Mouse (Mus musculus): ENCODE measurements around the gene Pigg. TPM values are rescaled to one million over a fixed set of nuclear protein-coding genes. Genes with fewer than 3 reads are reported as not detected.

Pigg gene
- total and polyA plus RNA-seq, 2 experiments from 2014 or later: 2.5 to 7.2 TPM

GRCm38 (mm10) chr5:108357862-108358261, 45.5 kb downstream of the Pigg start:
- H3K36me3 ChIP-seq (ENCODE audit: insufficient read depth, low read length): no peaks in the 10 kb centered on the region
- H3K27ac ChIP-seq: no peak overlapping the region
- H3K4me1 ChIP-seq (ENCODE audit: insufficient read depth, low read length): no peaks in the 10 kb centered on the region
- DNase-seq (ENCODE audit: low spot score): no peak
- H3K4me2 ChIP-seq (ENCODE audit: low read depth, low read length): no peak overlapping the region
- no peaks in the 10 kb centered on the region for H3K27me3 ChIP-seq (ENCODE audit: insufficient read depth, low read length)
- no peak for ATAC-seq
- TF ChIP-seq CTCF (IDR thresholded peaks at IDR 0.05; ENCODE audit: low read depth): no peak
- 96% methylated on average over 1 of the region's 1 CpGs for WGBS
- H3K4me3 ChIP-seq (ENCODE audit: low read length): no peak overlapping the region
- no peaks in the 10 kb centered on the region for H3K9me3 ChIP-seq (ENCODE audit: low read length)
- no peak overlapping the region for H3K9ac ChIP-seq (replicated peaks; ENCODE audit: low read length)

DNA sequence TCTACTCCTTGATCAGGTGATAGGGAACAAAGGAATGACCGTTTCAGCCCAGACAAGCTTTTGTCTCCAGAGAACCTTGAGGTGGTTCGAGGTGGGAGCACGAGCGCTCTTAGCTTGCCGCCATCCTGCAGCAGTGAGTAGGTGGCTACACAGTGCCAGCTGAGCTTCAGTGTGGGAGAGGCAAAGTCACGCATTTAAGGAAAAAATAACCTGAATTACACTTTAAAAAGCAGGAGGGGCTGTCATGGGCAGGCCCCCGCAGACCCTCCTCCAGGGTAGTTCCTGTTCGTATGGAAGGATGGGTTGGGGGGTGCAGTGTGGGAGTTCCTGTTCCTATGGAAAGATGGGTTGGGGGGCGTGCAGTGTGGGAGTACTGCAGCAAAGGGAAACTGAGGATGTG, 47.1 kb downstream of the Pigg start:
- no peak for TF ChIP-seq CTCF (IDR thresholded peaks at IDR 0.05; ENCODE audit: low read depth)
- ATAC-seq: no peak
- H3K9ac ChIP-seq (replicated peaks; ENCODE audit: low read length): no peak overlapping the region

DNA sequence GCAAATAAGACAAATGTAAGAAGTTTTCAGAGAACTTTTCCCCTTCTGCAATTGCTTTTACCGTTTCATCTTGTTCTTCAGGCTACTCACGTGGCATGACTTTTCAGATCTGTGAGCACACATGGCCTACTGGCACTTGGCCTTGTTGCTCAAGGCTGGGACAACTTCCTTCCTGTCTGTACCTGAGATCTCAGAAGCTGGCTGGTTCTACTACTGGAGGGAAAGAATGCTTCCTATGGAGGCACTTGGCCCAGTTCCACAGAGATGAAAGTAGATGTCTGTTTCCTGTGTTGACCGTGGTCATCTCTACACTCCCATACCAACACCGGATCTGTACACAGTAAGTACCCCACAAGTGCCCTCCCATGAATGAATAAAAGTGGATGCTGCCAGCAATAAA, 47.8 kb downstream of the Pigg start:
- no peak for DNase-seq (ENCODE audit: low spot score)
- no peak for TF ChIP-seq CTCF (IDR thresholded peaks at IDR 0.05; ENCODE audit: low read depth)
- H3K4me1 ChIP-seq (ENCODE audit: insufficient read depth, low read length): no peaks in the 10 kb centered on the region
- no peak overlapping the region for H3K27ac ChIP-seq
- H3K9ac ChIP-seq (replicated peaks; ENCODE audit: low read length): no peak overlapping the region
- H3K4me2 ChIP-seq (ENCODE audit: low read depth, low read length): no peak overlapping the region
- WGBS: 87% methylated on average over 4 of the region's 4 CpGs
- H3K27me3 ChIP-seq (ENCODE audit: insufficient read depth, low read length): peaks cover 8% of the 10 kb centered on the region
- no peak overlapping the region for H3K4me3 ChIP-seq (ENCODE audit: low read length)
- no peaks in the 10 kb centered on the region for H3K9me3 ChIP-seq (ENCODE audit: low read length)
- ATAC-seq: no peak
- H3K36me3 ChIP-seq (ENCODE audit: insufficient read depth, low read length): no peaks in the 10 kb centered on the region

More for the DNA sequence above, 47.1 kb downstream of the Pigg start:
- Histone ChIP-seq H3K4me3 (ENCODE audit: low read length) (no peak overlapping the region), H3K27ac (no peak overlapping the region), H3K36me3 (ENCODE audit: insufficient read depth, low read length) (no peaks in the 10 kb centered on the region), H3K9me3 (ENCODE audit: low read length) (no peaks in the 10 kb centered on the region), H3K27me3 (ENCODE audit: insufficient read depth, low read length) (peaks cover 1% of the 10 kb centered on the region; the same call in 1 of the 2 replicates), H3K4me1 (ENCODE audit: insufficient read depth, low read length) (no peaks in the 10 kb centered on the region), H3K4me2 (ENCODE audit: low read depth, low read length) (no peak overlapping the region)
- WGBS: 89% methylated on average over 9 of the region's 9 CpGs
- DNase-seq (ENCODE audit: low spot score): no peak

DNA sequence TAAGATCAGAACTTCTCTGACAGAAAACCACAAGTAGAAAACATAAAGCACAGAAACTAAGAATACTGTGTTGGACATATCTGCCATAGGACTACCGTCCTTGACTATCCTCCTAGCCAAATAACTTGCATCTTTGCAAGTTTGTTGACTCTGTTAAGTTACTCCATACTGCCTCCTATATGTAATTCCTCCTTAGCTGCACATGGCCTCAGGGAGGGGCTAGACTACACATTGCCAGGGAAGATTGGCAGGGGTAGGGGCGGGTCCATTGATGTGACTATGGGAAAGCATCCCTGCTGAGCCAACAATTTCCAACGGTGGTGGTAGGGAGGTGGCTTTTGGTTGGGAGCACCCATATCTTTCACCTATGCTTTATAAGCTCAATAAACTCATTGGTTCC, 49.9 kb downstream of the Pigg start:
- 31% methylated on average over 3 of the region's 3 CpGs for WGBS
- DNase-seq (ENCODE audit: low spot score) (peak; percentile 42), ATAC-seq (no peak)
- Histone ChIP-seq H3K27me3 (ENCODE audit: insufficient read depth, low read length) (peaks cover 9% of the 10 kb centered on the region), H3K4me3 (ENCODE audit: low read length) (no peak overlapping the region), H3K9ac (replicated peaks; ENCODE audit: low read length) (no peak overlapping the region), H3K4me1 (ENCODE audit: insufficient read depth, low read length) (no peaks in the 10 kb centered on the region), H3K36me3 (ENCODE audit: insufficient read depth, low read length) (no peaks in the 10 kb centered on the region), H3K4me2 (ENCODE audit: low read depth, low read length) (no peak overlapping the region), H3K9me3 (ENCODE audit: low read length) (no peaks in the 10 kb centered on the region), H3K27ac (no peak overlapping the region)
- peak; percentile 43 for TF ChIP-seq CTCF (IDR thresholded peaks at IDR 0.05; ENCODE audit: low read depth)

DNA sequence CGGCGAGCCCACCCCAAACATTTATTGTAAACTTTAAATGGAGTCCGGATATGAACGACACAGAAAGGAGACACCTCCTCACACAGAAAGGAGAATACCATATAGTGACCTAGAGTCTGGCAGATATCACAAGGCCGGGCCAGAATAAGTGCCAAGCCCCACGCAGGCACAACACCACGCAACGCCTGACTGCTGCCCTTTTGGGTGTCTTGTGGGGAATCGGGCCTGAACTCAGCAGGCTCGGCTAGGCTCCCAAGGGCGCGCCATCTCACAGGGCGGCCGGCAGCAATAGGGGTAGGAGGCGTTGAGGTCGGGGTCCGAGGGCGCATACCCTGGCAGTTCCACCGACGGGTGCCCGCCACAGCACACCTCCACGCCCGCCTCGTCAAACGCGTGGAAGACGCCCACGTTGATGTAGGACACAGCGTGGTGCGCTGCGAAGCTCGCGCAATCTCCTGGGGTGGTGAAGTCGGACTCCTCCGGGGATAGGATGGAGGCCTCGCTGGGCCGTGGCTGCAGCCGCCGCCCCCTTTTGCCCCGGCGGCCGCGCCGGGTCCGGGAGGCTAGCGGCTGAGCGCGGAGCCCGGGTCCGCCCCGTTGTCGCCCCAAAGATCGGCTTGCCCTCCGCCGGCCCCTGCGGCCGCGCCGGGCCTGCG, 54.0 kb downstream of the Pigg start:
- peak; percentile 8; the same call in 1 of the 2 replicates for ATAC-seq
- DNase-seq (ENCODE audit: low spot score): no peak
- peak overlapping the region; percentile 79 for H3K9ac ChIP-seq (replicated peaks; ENCODE audit: low read length)
- H3K4me3 ChIP-seq (ENCODE audit: low read length): peak overlapping the region; percentile 72
- H3K27me3 ChIP-seq (ENCODE audit: insufficient read depth, low read length): peaks cover 29% of the 10 kb centered on the region
- H3K36me3 ChIP-seq (ENCODE audit: insufficient read depth, low read length): no peaks in the 10 kb centered on the region
- H3K9me3 ChIP-seq (ENCODE audit: low read length): no peaks in the 10 kb centered on the region
- peak overlapping the region; percentile 71; the same call in 1 of the 2 replicates for H3K27ac ChIP-seq
- 3% methylated on average over 58 of the region's 60 CpGs for WGBS
- peaks cover 4% of the 10 kb centered on the region; the same call in 1 of the 2 replicates for H3K4me1 ChIP-seq (ENCODE audit: insufficient read depth, low read length)
- H3K4me2 ChIP-seq (ENCODE audit: low read depth, low read length): peak overlapping the region; percentile 88
- no peak for TF ChIP-seq CTCF (IDR thresholded peaks at IDR 0.05; ENCODE audit: low read depth)

GRCm38 (mm10) chr5:108366984-108367841, 54.8 kb downstream of the Pigg start:
- Histone ChIP-seq H3K9ac (replicated peaks; ENCODE audit: low read length) (peak overlapping the region; percentile 79), H3K4me1 (ENCODE audit: insufficient read depth, low read length) (peaks cover 4% of the 10 kb centered on the region; the same call in 1 of the 2 replicates), H3K27ac (peak overlapping the region; percentile 71), H3K4me3 (ENCODE audit: low read length) (peak overlapping the region; percentile 72), H3K27me3 (ENCODE audit: insufficient read depth, low read length) (peaks cover 37% of the 10 kb centered on the region), H3K36me3 (ENCODE audit: insufficient read depth, low read length) (no peaks in the 10 kb centered on the region), H3K9me3 (ENCODE audit: low read length) (no peaks in the 10 kb centered on the region), H3K4me2 (ENCODE audit: low read depth, low read length) (peak overlapping the region; percentile 88)
- DNase-seq (ENCODE audit: low spot score) (peak; percentile 50), ATAC-seq (peak; percentile 48)
- 5% methylated on average over 70 of the region's 100 CpGs for WGBS
- peak; percentile 26; the same call in 1 of the 2 replicates for TF ChIP-seq CTCF (IDR thresholded peaks at IDR 0.05; ENCODE audit: low read depth)

Data from hindbrain, postnatal 0 days (tissue).